Mouse (Mus musculus): ENCODE results near the gene Stac3.

GRCm38 (mm10) chr10:127512307-127512666, 10.8 kb downstream of the Stac3 start:
- TF ChIP-seq POLR2A (IDR thresholded peaks at IDR 0.05; ENCODE audit: low read depth, low read length) (no peak), CTCF (IDR thresholded peaks at IDR 0.05; ENCODE audit: extremely low read depth, insufficient read length, insufficient replicate concordance, low read depth, low read length) (no peak)

Measured in small intestine, adult 2 months (tissue).